Mouse (Mus musculus) embryonic facial prominence, embryonic 13.5 days (tissue): ENCODE measurements around the gene Adamtsl3. TPM values are rescaled to one million over a fixed set of nuclear protein-coding genes. Genes with fewer than 3 reads are reported as not detected.

ENCODE experiments used
- ATAC-seq: fragments of 200-750 bp; cut with Nextera tagmentation; 2 replicates; pipeline ENCODE4 v1.8.0; 2017; ENCODE audit warnings: low read depth; ENCODE audit not compliant: insufficient number of reproducible peaks, insufficient read depth, low FRiP score, low TSS enrichment
- H3K27ac ChIP-seq: fragments of 300-500 bp; sonication (generic); 2 replicates; pipeline ENCODE4 v1.5.1; 2015; ENCODE audit warnings: moderate library complexity, mild to moderate bottlenecking, inconsistent platforms
- H3K27me3 ChIP-seq: fragments of 300-500 bp; sonication (generic); 2 replicates; pipeline ENCODE4 v1.6.1; 2015; ENCODE audit warnings: mild to moderate bottlenecking, inconsistent platforms
- H3K36me3 ChIP-seq: fragments of 300-500 bp; sonication (generic); 2 replicates; pipeline ENCODE4 v1.6.1; 2015; ENCODE audit warnings: mild to moderate bottlenecking, inconsistent platforms
- H3K4me1 ChIP-seq: fragments of 300-500 bp; sonication (generic); 2 replicates; pipeline ENCODE4 v1.6.1; 2015; ENCODE audit warnings: inconsistent platforms
- H3K4me2 ChIP-seq: fragments of 300-500 bp; sonication (generic); 2 replicates; pipeline ENCODE4 v1.6.1; 2015; ENCODE audit warnings: moderate library complexity, mild to moderate bottlenecking, inconsistent platforms
- H3K4me3 ChIP-seq: fragments of 300-500 bp; sonication (generic); 2 replicates; pipeline ENCODE4 v1.5.1; 2015; ENCODE audit warnings: mild to moderate bottlenecking, inconsistent platforms
- H3K9ac ChIP-seq: fragments of 300-500 bp; sonication (generic); 2 replicates; pipeline ENCODE4 v1.6.1; 2015; ENCODE audit warnings: mild to moderate bottlenecking, inconsistent platforms
- H3K9me3 ChIP-seq: fragments of 300-500 bp; sonication (generic); 2 replicates; pipeline ENCODE4 v1.6.1; 2016; ENCODE audit warnings: inconsistent platforms
- WGBS: fragments of 180-500 bp; shearing (Covaris S2); methylation state at CpG from one replicate; pipeline ENCODE4 v1.1.7; 2015; ENCODE audit warnings: mixed read lengths; 5-methylcytosine and 5-hydroxymethylcytosine counted together
- polyA plus RNA-seq: library from polyadenylated mRNA; unstranded; fragments of >200 nt; fragmentation: Nextera tagmentation; extraction: Ambion mirVana; gene quantifications from 2 replicates; pipeline ENCODE4 v1.2.1, GENCODE M21; 2015

Gene Adamtsl3
- polyA plus RNA-seq, 1 experiment from 2014 or later: 3.8 TPM

DNA sequence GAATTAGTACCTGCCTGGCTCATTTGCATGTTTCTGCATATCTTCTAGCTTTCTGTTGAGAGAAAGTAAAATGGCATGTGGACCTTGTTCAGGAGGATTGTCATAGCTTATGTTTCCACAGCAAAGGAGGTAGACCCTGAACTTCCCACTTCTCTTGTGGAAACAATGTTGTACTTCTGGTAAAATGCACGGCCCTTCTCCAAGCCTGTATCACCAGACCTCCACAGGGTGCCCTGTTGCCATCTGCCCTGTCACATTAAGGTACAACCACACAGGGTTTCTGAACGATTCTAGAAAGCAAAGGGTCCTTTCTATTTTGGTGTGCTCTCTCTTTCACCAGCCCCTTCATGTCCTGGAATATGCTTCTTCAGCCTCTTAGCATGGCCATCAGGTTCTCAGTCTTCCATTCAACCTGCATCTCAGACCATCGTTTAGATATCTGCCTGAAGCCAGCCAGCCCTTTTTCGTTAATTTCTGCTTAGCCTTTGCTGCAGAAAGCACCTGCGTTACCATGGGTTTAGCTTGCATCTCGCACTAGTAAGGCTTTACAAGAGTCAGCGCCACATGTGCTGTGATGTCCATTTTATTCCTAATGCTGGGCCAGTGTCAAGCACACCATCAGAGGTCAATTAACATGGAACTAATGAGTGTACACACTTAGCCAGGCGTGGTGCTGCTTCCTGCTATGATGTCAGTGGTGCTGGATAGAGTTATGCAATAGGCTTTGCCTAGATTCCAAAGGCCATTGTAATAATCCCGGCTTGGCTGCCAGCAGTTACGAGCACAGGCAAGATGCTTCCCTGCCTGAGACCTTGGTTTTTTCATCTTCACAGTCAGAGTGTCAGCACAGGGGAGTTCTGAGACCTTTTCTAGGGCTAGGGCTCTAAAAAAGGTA, 143.6 kb downstream of the Adamtsl3 start:
- Histone ChIP-seq H3K27me3 (no peaks in the 10 kb centered on the region), H3K36me3 (no peaks in the 10 kb centered on the region), H3K4me1 (peaks cover 5% of the 10 kb centered on the region; the same call in 1 of the 2 replicates), H3K27ac (no peak overlapping the region), H3K9me3 (no peaks in the 10 kb centered on the region), H3K9ac (no peak overlapping the region), H3K4me2 (no peak overlapping the region), H3K4me3 (no peak overlapping the region)
- 79% methylated on average over 10 of the region's 10 CpGs for WGBS
- ATAC-seq: no peak

DNA sequence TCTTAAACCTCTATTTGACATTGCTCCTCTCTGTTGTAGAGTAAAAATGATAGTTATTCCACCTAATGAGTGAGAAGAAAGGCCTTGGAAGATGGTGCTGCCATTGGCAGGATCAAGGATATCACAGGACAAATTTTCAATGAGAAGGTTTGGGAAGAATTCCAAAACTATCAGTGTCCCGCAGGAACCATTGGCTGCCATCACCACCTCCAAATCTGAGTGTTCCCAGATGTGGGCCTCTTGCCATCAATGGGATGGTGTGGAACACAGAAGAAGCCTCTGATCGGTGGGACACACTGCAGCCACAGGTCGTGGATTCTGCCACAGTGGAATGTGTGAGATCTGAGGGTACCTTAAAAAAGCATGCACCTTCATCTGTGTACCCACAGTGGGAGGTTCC, 147.9 kb downstream of the Adamtsl3 start:
- no peak for ATAC-seq
- peaks cover 3% of the 10 kb centered on the region; the same call in 1 of the 2 replicates for H3K4me1 ChIP-seq
- H3K9me3 ChIP-seq: no peaks in the 10 kb centered on the region
- no peak overlapping the region for H3K4me3 ChIP-seq
- H3K36me3 ChIP-seq: no peaks in the 10 kb centered on the region
- WGBS: 82% methylated on average over 3 of the region's 3 CpGs
- no peaks in the 10 kb centered on the region for H3K27me3 ChIP-seq
- no peak overlapping the region for H3K9ac ChIP-seq
- H3K27ac ChIP-seq: no peak overlapping the region
- H3K4me2 ChIP-seq: no peak overlapping the region

DNA sequence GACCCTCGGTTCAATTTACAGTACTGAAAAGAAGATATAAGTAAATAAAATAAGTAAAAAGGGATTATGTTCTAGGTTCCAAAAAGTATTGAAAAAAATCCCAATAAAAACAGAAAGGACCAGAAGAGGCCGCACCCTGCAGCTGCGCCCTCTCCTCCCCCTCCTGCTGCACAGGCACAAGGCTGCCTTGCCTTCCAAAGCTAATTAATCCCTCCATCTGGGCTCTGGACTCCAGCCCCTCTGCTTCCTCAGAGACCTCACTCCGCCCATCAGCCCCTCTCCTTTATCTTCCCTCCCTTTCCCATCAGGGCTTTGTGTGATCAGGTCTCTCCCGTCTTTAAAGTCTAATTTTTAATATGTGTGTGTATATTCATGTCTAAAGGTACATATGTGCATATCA, 149.3 kb downstream of the Adamtsl3 start:
- ATAC-seq: no peak
- Histone ChIP-seq H3K4me2 (no peak overlapping the region), H3K27ac (no peak overlapping the region), H3K9ac (no peak overlapping the region), H3K4me1 (peaks cover 3% of the 10 kb centered on the region; the same call in 1 of the 2 replicates), H3K27me3 (no peaks in the 10 kb centered on the region), H3K4me3 (no peak overlapping the region), H3K36me3 (no peaks in the 10 kb centered on the region), H3K9me3 (no peaks in the 10 kb centered on the region)
- WGBS: 56% methylated on average over 5 of the region's 5 CpGs

DNA sequence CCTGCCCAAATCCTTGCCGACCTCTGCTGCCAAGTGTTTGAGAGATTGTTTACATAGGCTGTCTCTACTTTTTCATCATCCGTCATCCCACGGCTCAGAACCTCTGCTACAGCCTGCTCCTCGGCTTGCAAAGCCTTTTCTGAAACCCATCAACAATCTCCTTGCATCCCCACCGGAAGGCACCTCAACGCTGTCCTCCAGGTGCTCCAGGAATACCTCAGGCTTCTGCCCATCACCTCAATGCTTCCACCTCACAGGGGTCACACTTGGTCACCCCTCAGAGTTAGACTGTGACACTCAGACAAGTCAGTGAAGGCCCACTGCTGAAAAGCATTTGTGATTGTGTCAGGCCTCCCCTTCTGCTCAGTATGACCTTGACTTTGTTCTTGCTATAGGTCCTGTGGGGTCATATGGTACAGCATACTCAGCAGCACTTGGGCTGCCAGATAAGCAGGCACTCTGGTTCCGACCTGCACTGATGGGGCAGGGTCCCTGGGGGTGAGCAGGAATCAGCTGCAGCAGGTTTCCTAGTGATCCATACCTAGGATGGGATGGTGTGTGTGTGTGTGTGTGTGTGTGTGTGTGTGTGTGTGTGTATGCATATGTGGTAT, 150.0 kb downstream of the Adamtsl3 start:
- H3K9me3 ChIP-seq: no peaks in the 10 kb centered on the region
- 60% methylated on average over 7 of the region's 7 CpGs for WGBS
- no peak overlapping the region for H3K27ac ChIP-seq
- H3K4me1 ChIP-seq: peaks cover 3% of the 10 kb centered on the region; the same call in 1 of the 2 replicates
- no peak overlapping the region for H3K4me2 ChIP-seq
- H3K4me3 ChIP-seq: no peak overlapping the region
- no peaks in the 10 kb centered on the region for H3K27me3 ChIP-seq
- no peak for ATAC-seq
- no peak overlapping the region for H3K9ac ChIP-seq
- no peaks in the 10 kb centered on the region for H3K36me3 ChIP-seq

DNA sequence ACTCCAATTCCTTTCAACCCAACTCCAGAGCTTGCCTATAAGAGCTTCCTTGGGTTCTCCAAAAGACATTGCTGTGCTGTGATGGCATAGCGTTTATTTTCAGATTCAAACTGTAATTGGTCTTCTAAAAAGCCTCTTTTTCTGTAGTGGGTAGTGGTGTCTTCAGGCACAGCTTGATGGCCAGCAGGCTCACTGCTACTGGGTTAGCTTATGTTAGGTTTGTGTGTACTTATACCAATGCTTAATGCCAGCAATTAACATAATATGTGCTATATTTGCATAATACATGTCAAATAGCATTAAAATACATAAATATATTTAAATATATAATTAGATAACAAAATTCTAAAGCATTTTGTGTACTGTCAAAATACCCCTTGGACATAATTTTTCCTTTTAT, 155.5 kb downstream of the Adamtsl3 start:
- H3K9me3 ChIP-seq: no peaks in the 10 kb centered on the region
- H3K27ac ChIP-seq: no peak overlapping the region
- H3K27me3 ChIP-seq: no peaks in the 10 kb centered on the region
- H3K4me1 ChIP-seq: no peaks in the 10 kb centered on the region
- no peak overlapping the region for H3K4me2 ChIP-seq
- no peak for ATAC-seq
- H3K9ac ChIP-seq: no peak overlapping the region
- 82% methylated on average over 1 of the region's 1 CpGs for WGBS
- no peaks in the 10 kb centered on the region for H3K36me3 ChIP-seq
- no peak overlapping the region for H3K4me3 ChIP-seq

DNA sequence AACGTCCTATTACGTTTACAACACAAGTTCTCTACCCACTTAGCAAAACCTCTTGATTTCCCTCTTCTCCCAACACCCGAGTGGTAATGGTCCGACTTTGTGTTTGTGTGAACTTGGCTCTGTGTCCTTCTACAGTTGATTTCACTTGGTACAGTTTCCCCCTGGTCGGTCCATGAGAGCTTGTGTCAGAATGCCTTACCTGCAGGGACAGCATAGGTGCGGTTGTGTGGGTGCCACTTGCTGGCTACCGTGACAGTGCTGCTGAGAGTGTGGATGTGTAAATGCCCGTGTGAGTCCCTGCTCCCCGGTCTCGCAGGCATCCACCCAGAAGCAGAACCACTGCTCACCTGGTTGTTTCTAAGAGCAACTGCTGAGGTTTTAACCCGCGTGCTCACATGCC, 157.4 kb downstream of the Adamtsl3 start:
- no peak for ATAC-seq
- no peaks in the 10 kb centered on the region for H3K27me3 ChIP-seq
- H3K4me3 ChIP-seq: no peak overlapping the region
- no peaks in the 10 kb centered on the region for H3K36me3 ChIP-seq
- no peak overlapping the region for H3K27ac ChIP-seq
- no peak overlapping the region for H3K9ac ChIP-seq
- peaks cover 11% of the 10 kb centered on the region for H3K4me1 ChIP-seq
- H3K9me3 ChIP-seq: no peaks in the 10 kb centered on the region
- H3K4me2 ChIP-seq: no peak overlapping the region
- 87% methylated on average over 12 of the region's 12 CpGs for WGBS

DNA sequence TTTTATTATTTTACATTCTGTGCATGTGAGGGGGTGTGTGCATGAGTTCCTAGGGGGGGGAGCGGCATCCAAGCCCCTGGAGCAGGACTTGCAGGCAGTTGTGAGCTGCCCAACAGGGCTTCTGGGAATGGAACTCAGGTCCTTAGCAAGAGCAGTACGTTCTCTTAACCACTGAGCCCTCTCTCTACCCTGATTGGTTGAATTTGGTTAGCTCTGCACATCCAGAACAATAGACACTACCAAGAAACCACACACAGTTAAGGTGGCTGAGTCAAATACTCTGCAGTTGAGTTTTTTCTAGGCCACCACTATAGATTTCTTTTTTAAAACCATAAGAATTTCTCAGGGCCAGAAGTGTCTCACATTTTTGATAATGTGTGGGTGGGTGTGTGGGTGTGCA, 158.7 kb downstream of the Adamtsl3 start:
- Histone ChIP-seq H3K9me3 (no peaks in the 10 kb centered on the region), H3K9ac (no peak overlapping the region), H3K4me2 (no peak overlapping the region), H3K36me3 (no peaks in the 10 kb centered on the region), H3K4me1 (peaks cover 11% of the 10 kb centered on the region), H3K27ac (no peak overlapping the region), H3K27me3 (no peaks in the 10 kb centered on the region), H3K4me3 (no peak overlapping the region)
- no peak for ATAC-seq
- WGBS: 71% methylated on average over 2 of the region's 2 CpGs

DNA sequence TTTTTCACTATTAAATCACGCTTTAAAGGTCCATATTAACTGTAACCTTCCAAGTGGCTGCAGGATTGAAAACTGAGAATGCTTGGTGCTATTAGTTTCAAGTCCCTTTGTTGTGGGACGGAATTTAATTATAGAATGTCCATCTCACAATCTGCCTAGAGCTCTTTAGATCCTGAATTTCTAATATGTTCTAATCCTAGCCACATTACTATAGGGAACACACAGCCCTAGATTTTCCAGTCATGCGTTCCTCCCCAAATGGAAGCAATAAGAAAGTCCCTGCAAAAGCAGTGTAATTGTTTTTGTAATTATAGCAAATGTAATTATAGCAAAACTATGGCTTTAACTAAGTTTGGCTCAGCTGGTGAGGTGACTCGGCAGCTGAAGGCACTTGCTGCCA, 161.6 kb downstream of the Adamtsl3 start:
- Histone ChIP-seq H3K27ac (0 out of 2 replicates have a peak overlapping the region, but pooled peaks have one; percentile 66), H3K4me3 (no peak overlapping the region), H3K36me3 (no peaks in the 10 kb centered on the region), H3K4me2 (no peak overlapping the region), H3K9me3 (no peaks in the 10 kb centered on the region), H3K9ac (no peak overlapping the region), H3K27me3 (no peaks in the 10 kb centered on the region), H3K4me1 (peaks cover 11% of the 10 kb centered on the region)
- 23% methylated on average over 4 of the region's 4 CpGs for WGBS
- no peak for ATAC-seq

DNA sequence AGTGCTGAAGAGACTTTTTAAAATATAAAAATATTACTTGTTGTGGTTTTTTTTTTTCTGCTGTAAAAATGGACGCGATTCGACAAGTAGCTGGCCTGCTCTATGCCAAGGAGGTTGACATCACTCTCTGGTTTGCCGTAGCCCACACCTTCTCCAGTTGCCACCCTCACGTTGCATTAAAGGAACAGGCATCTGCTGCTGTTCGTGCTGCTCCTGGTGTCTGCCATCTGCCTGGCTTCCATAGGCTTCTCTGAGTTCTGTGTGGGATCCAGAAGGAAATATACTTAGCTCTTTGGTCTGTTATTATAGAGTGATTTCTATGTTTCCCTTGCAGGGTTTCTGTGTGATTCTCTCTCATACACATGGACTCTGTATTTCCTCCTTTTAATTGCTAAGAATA, 165.8 kb downstream of the Adamtsl3 start:
- H3K4me3 ChIP-seq: no peak overlapping the region
- no peaks in the 10 kb centered on the region for H3K36me3 ChIP-seq
- no peak overlapping the region for H3K4me2 ChIP-seq
- WGBS: 81% methylated on average over 6 of the region's 6 CpGs
- no peak overlapping the region for H3K9ac ChIP-seq
- no peak for ATAC-seq
- H3K27ac ChIP-seq: no peak overlapping the region
- H3K27me3 ChIP-seq: no peaks in the 10 kb centered on the region
- peaks cover 14% of the 10 kb centered on the region for H3K4me1 ChIP-seq
- H3K9me3 ChIP-seq: no peaks in the 10 kb centered on the region

DNA sequence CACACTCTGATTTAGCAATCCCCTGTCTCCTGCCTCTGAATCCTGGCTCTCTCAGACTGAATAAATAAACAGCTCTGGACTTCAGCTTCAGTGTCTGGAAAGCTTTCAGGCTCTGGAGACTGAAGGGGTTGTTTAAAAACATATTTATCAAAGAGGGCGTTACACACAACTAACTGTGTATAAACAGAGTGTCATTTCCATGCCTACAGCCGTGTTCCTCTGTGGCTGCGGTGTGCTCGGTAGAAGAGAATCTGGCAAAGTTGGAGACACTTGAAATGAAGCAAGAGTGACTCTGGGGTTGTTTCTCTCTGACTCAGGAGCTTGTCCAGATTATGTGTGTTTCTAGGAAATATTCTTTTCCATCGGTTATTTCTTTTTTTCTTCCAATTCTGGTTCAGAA, 167.0 kb downstream of the Adamtsl3 start:
- Histone ChIP-seq H3K4me3 (no peak overlapping the region), H3K4me2 (no peak overlapping the region), H3K27ac (no peak overlapping the region), H3K9ac (no peak overlapping the region), H3K9me3 (no peaks in the 10 kb centered on the region), H3K4me1 (peaks cover 4% of the 10 kb centered on the region; the same call in 1 of the 2 replicates), H3K36me3 (no peaks in the 10 kb centered on the region), H3K27me3 (no peaks in the 10 kb centered on the region)
- ATAC-seq: no peak
- 60% methylated on average over 5 of the region's 5 CpGs for WGBS

DNA sequence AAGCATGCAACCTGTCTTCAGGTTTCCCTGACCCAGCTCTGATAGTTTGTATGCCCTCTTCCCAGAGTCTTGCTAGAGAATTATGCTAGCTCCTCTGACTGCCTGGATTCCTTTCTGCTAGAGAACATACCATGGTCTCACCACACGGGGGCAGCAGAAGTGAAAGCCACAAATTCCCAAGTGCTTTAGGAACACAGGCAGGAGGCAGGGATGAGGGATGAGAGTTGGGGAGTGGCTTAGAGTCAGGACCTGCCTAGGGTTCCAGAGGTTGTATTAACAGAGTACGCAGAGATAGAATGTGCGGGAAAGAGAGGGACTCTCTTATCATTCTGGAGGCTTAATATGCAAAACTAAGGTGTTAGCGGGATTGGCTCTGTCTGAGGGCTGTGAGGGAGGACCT, 168.6 kb downstream of the Adamtsl3 start:
- H3K36me3 ChIP-seq: no peaks in the 10 kb centered on the region
- H3K4me2 ChIP-seq: no peak overlapping the region
- H3K27me3 ChIP-seq: no peaks in the 10 kb centered on the region
- no peaks in the 10 kb centered on the region for H3K9me3 ChIP-seq
- WGBS: 26% methylated on average over 4 of the region's 4 CpGs
- no peak overlapping the region for H3K4me3 ChIP-seq
- H3K9ac ChIP-seq: no peak overlapping the region
- H3K27ac ChIP-seq: no peak overlapping the region
- 0 out of 2 replicates have a peak, but pooled peaks have one; percentile 20 for ATAC-seq
- H3K4me1 ChIP-seq: peaks cover 4% of the 10 kb centered on the region; the same call in 1 of the 2 replicates

DNA sequence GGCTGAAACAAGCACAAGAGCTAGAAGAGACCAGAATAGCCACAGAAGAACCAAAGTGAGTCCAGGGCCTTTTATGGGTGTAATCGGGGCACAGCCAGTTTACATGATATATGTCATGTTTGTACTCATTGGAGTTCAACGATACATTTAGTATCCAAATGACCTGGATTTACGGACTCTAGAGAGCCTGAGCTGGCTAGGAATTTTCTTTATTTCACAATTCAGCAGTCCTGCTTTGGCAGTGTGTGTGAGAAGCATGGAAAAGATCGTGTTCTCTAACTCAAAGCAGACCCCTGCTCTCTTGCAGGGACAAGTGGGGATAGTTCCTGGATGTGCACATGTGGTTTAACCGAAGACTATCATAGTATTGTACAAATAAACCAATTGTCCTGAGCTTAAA, 195.1 kb downstream of the Adamtsl3 start:
- Histone ChIP-seq H3K9ac (no peak overlapping the region), H3K27ac (no peak overlapping the region), H3K36me3 (no peaks in the 10 kb centered on the region), H3K27me3 (no peaks in the 10 kb centered on the region), H3K4me2 (no peak overlapping the region), H3K4me3 (no peak overlapping the region), H3K9me3 (no peaks in the 10 kb centered on the region; the same call in 1 of the 2 replicates), H3K4me1 (peaks cover 27% of the 10 kb centered on the region)
- ATAC-seq: no peak
- 49% methylated on average over 5 of the region's 5 CpGs for WGBS
